Mouse (Mus musculus): ENCODE data around the gene Gm21958.

The Gm21958 gene

GRCm38 (mm10) chr3:54714253-54714652 is at the start of gene Gm21958:
Gene Gm21958 (minus strand): TSS chr3:54714353.
- DNase-seq: no peak

DNA sequence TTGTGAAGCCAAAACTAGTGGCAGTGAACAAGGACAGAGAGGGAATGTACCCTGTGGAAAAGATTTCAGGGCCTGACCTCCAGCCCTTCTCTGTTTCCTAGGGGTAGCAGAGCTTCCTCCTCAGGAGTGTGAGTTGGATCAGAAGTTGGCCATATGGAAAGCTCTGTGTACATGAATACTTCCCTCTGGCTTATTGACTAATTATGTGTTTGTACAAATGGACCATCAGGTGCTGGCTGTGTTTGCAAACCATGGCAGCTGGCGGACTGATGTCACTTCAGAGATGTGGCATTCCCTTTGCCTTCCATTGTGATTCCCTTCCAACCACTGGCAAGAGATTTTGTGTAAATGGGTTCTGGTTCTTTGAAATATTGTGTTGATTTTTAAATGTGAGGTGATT is 47.1 kb upstream of the Gm21958 start:
- no peak for DNase-seq

DNA sequence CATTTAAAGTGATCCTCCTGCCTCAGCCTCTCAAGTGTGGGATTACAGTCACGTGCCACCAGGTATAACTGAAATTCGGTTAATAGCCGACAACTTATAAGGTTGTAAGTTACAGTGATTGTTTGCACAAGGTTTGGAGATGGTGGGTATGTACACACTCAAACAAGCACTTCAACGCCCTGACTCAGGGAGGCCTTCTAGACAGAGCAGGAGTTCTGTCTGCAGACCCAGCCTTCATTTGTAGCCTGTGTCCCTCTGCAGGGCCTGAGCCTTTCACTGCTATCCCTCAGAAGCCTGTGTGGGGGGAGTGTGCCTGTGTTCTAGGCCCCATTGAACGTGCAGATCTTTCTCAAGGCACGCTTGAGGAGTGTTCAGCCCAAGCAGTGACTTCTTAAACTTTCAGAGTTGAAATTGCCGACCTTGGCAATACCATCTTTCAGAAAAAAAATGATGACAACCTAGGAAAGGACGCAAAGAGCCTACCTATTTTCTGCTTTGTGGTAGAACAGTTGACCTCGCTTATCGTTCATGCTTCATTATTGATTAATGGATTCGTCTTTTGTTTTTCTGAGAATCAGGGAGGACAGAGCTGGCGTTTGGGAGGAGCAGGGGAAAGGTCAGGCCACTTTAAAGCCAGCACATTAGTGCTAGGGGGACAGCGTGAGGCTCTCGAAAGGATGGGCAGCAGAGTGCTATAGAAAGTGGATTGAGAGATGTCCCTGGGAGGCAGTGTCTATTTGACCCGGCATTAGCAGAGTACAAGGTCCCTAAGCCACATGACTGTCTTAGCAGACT is 46.4 kb upstream of the Gm21958 start:
- DNase-seq: no peak

DNA sequence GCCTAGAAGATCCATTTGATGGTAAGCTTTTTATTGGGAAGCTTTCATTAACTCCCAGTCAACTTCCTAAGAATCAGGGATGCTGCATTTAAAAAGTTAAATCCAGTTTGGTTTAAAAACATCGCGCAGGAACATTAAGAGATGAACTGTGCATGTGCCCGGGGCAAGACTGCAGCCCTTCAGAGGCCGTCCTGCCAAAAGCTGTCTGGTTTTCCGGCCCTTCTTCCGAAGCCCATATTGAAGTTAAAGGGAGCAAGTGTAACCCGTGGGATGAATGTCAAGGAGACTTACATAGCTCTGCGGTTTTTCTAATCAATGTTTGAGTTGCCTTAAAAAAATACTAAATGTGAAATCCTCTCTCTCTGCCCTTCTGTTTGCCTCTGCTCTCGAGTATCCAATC is 45.1 kb upstream of the Gm21958 start:
- no peak for DNase-seq

GRCm38 (mm10) chr3:54757446-54757845 is 43.3 kb upstream of the Gm21958 start:
- DNase-seq: no peak

DNA sequence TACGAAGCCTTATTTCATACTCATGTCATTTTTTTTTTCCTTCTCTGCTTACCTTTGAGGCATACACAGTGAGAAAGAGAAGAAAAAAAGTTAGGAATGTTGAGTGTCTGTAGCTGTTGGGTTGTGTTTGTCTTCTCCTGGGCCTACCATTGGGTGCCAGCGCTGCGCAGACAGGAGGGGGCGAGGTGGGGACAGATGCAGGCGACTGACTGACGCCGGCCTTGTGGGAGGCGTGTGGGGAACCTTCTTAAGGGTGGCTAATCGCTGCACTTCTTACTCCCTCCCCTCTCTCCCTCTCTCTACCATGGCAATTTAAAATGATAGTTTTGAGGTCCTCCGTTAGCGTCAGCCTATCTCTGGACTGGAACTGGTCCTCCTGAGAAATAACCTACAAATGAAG is 41.9 kb upstream of the Gm21958 start:
- DNase-seq: peak; percentile 71

- peak; percentile 69 for DNase-seq
Observed at GRCm38 (mm10) chr3:54755145-54756041, 41.2 kb upstream of the Gm21958 start, which contains the start of gene Smad9. Gene Smad9 (plus strand): TSS chr3:54755582.

GRCm38 (mm10) chr3:54753411-54753810 is 39.3 kb upstream of the Gm21958 start:
- DNase-seq: no peak

- DNase-seq: no peak
Observed at GRCm38 (mm10) chr3:54745799-54746198, 31.6 kb upstream of the Gm21958 start.

GRCm38 (mm10) chr3:54741965-54742364 is 27.8 kb upstream of the Gm21958 start:
- no peak for DNase-seq

- DNase-seq: no peak
Observed at GRCm38 (mm10) chr3:54737317-54737716, 23.2 kb upstream of the Gm21958 start.

- no peak for DNase-seq
Observed at GRCm38 (mm10) chr3:54736101-54736927, 22.2 kb upstream of the Gm21958 start.

GRCm38 (mm10) chr3:54735247-54736046 is 21.3 kb upstream of the Gm21958 start, which contains the start of the genes Exosc8 and Alg5:
Gene Exosc8 (minus strand): TSS chr3:54735393.
Gene Alg5 (plus strand): TSS chr3:54735539.
- DNase-seq: peak; percentile 86

DNA sequence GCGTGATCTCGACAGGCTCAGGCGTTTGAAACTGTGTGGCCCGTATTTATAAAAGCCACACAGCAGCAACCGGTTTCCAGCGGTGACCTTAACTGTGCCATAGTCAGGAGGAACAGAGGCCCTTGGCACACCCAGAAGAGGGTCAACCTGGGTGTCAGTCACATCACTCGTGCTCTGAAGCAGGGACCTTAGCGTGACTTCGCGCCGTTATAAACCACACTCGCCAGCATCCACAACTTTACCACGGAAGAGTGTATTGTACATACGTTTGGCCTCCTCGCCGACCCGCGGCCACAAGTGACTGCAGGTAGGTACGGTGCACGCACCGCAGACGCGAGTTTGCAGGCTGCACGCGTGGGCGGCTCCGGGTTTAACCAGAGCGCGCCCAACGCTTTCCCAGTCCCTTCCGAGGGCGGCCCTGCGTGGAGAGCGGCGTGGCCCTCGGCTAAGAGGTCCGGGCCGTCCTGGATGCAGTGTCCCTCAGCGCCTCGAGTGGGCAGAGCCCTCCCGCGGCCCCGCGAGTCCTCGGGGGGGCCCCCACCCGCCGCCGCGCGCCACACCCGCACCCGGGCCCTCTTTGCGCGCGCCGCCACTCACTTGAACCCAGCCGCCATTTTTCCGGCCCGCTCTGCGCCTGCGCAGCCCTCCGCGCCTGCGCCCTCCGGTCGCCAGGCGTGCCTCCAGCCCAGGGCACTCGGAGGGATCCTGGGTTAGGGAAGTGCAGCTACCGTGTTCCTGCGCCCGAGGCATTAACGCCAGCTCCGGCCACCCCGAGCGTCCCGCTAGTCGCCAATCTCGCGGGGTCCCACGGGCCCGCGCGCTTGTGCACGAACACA is 20.5 kb upstream of the Gm21958 start:
- DNase-seq: peak; percentile 90

DNA sequence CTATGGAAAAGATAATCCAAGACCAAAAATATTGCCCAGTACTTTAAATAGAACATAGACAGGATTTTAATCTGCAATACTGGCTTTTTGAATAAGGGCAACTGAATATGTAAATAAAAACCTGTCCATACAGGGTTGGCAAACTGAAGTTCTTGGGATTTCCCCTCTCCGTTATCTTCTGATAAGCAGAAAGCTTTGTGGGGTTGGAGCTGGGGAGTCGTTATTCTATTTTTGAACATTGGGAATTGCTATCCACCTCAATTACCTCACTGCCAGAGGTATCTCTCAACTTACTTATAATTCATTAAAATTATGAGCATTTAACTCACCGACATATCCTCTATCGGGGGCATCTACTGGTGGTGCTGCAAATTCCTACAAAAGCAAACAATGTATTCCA is 18.2 kb upstream of the Gm21958 start:
- no peak for DNase-seq

GRCm38 (mm10) chr3:54731626-54732150 is 17.5 kb upstream of the Gm21958 start:
- no peak for DNase-seq

DNA sequence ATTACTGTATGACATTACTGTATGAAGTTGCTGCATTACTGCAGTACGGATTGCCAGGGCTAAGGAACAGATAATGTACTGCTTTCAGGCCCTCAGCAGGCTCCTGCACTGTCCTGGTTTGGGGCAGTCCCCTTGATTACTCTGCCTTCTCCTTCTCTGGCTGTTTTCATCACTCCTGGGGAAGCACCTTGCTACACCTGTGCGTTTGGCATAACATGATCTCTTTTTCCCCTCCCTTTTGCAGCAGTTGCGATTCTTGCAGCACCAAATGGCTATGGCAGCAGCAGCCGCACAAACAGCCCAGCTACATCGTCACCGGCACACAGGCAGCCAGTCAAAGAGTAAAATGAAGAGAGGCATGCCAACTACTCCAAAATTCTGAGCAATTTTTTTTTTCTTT is 13.9 kb upstream of the Gm21958 start:
- no peak for DNase-seq

- no peak for DNase-seq
Observed at GRCm38 (mm10) chr3:54727588-54727987, 13.4 kb upstream of the Gm21958 start.

DNA sequence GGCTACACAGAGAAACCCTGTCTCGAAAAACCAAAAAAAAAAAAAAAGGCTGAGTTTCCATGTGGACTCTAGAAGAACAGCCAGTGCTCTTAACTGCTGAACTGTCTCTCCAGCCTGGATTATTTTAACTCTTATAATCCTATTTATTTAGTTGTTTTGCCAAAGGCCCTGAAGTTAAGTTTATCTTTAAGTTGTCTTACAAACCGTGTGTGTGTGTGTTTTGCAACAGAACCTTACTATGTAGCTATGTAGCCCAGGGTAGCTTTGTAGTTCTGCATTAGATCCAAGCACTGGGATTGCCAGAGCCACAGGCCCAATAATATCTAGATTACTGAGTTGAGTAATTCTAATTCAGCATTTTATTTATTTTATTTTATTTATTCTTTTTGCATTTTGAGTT is 11.2 kb upstream of the Gm21958 start:
- DNase-seq: no peak

- no peak for DNase-seq
Observed at GRCm38 (mm10) chr3:54723741-54724500, 9.8 kb upstream of the Gm21958 start.
